Mouse (Mus musculus) liver, embryonic 16.5 days (tissue): ENCODE data around the gene Ercc6. TPM values are rescaled to one million over a fixed set of nuclear protein-coding genes. Genes with fewer than 3 reads are reported as not detected.
A peak's percentile ranks its signal among the peaks of the same experiment; 100 is the strongest.

Experiments
- ATAC-seq: fragments of 200-750 bp; cut with Nextera tagmentation; 2 replicates; pipeline ENCODE4 v1.8.0; 2017; ENCODE audit warnings: low read depth, mild to moderate bottlenecking, moderate number of reproducible peaks, moderate library complexity
- H3K27ac ChIP-seq: fragments of 300-500 bp; sonication (generic); 2 replicates; pipeline ENCODE4 v1.5.1; 2014; ENCODE audit warnings: mild to moderate bottlenecking, low read length
- H3K27me3 ChIP-seq: fragments of 300-500 bp; sonication (generic); 2 replicates; pipeline ENCODE4 v1.6.1; 2014; ENCODE audit warnings: low read depth, low read length, mixed read lengths; ENCODE audit not compliant: control insufficient read depth, insufficient read depth
- H3K36me3 ChIP-seq: fragments of 300-500 bp; sonication (generic); 2 replicates; pipeline ENCODE4 v1.6.1; 2014; ENCODE audit warnings: mild to moderate bottlenecking; ENCODE audit not compliant: control insufficient read depth, insufficient read depth
- H3K4me1 ChIP-seq: fragments of 300-500 bp; sonication (generic); 2 replicates; pipeline ENCODE4 v1.6.1; 2014; ENCODE audit warnings: low read depth, low read length, mixed read lengths; ENCODE audit not compliant: control insufficient read depth
- H3K4me2 ChIP-seq: fragments of 300-500 bp; sonication (generic); 2 replicates; pipeline ENCODE4 v1.6.1; 2014; ENCODE audit warnings: low read depth, low read length, mixed read lengths
- H3K4me3 ChIP-seq: fragments of 300-500 bp; sonication (generic); 2 replicates; pipeline ENCODE4 v1.5.1; 2014; ENCODE audit warnings: low read depth, mild to moderate bottlenecking, low read length
- H3K9ac ChIP-seq: fragments of 300-500 bp; sonication (generic); 2 replicates; pipeline ENCODE4 v1.6.1; 2014; ENCODE audit warnings: low read depth, low read length
- H3K9me3 ChIP-seq: fragments of 300-500 bp; sonication (generic); replicated peaks from 2 replicates; pipeline ENCODE4 v1.6.1; 2016; ENCODE audit warnings: low read length; ENCODE audit not compliant: control insufficient read depth
- WGBS: fragments of 180-500 bp; shearing (Covaris S2); extraction: QIAGEN DNeasy Blood & Tissue Kit; methylation state at CpG from one replicate; pipeline ENCODE4 v1.1.7; 2014; ENCODE audit not compliant: insufficient replicate concordance; 5-methylcytosine and 5-hydroxymethylcytosine counted together
- polyA plus RNA-seq: library from polyadenylated mRNA; unstranded; fragments of >200 nt; fragmentation: Nextera tagmentation; extraction: Ambion mirVana; gene quantifications from 2 replicates; pipeline ENCODE4 v1.2.1, GENCODE M21; 2015

Ercc6 gene
- polyA plus RNA-seq, 1 experiment from 2014 or later = 5.3 TPM

- Histone ChIP-seq H3K4me2 (no peak overlapping the region), H3K27me3 (no peaks in the 10 kb centered on the region), H3K9me3 (no peaks in the 10 kb centered on the region), H3K4me3 (no peak overlapping the region), H3K36me3 (peaks cover 6% of the 10 kb centered on the region), H3K4me1 (no peaks in the 10 kb centered on the region), H3K9ac (no peak overlapping the region), H3K27ac (no peak overlapping the region)
- ATAC-seq = no peak
- WGBS = 58% methylated on average over 1 of the region's 1 CpGs
Observed at GRCm38 (mm10) chr14:32538115-32538514, 24.8 kb downstream of the Ercc6 start.

GRCm38 (mm10) chr14:32543075-32543474, 29.8 kb downstream of the Ercc6 start:
- ATAC-seq = no peak

GRCm38 (mm10) chr14:32546676-32547075, 33.4 kb downstream of the Ercc6 start:
- no peak for ATAC-seq

More at GRCm38 (mm10) chr14:32543075-32543474, 29.8 kb downstream of the Ercc6 start:
- Histone ChIP-seq H3K4me2 (no peak overlapping the region), H3K27ac (no peak overlapping the region), H3K36me3 (peaks cover 7% of the 10 kb centered on the region), H3K4me3 (no peak overlapping the region), H3K27me3 (no peaks in the 10 kb centered on the region), H3K4me1 (no peaks in the 10 kb centered on the region), H3K9ac (no peak overlapping the region), H3K9me3 (no peaks in the 10 kb centered on the region)

GRCm38 (mm10) chr14:32551854-32552253, 38.5 kb downstream of the Ercc6 start:
- Histone ChIP-seq H3K9me3 (no peaks in the 10 kb centered on the region), H3K27ac (no peak overlapping the region), H3K36me3 (no peaks in the 10 kb centered on the region), H3K4me3 (no peak overlapping the region), H3K9ac (no peak overlapping the region), H3K27me3 (no peaks in the 10 kb centered on the region), H3K4me1 (peaks cover 12% of the 10 kb centered on the region), H3K4me2 (no peak overlapping the region)
- ATAC-seq = no peak
- WGBS = 82% methylated on average over 5 of the region's 5 CpGs

More at GRCm38 (mm10) chr14:32546676-32547075, 33.4 kb downstream of the Ercc6 start:
- no peaks in the 10 kb centered on the region for H3K9me3 ChIP-seq
- H3K27ac ChIP-seq = no peak overlapping the region
- H3K4me2 ChIP-seq = no peak overlapping the region
- H3K4me1 ChIP-seq = no peaks in the 10 kb centered on the region
- no peak overlapping the region for H3K4me3 ChIP-seq
- peaks cover 7% of the 10 kb centered on the region for H3K36me3 ChIP-seq
- no peak overlapping the region for H3K9ac ChIP-seq
- 82% methylated on average over 5 of the region's 5 CpGs for WGBS
- H3K27me3 ChIP-seq = no peaks in the 10 kb centered on the region

- ATAC-seq = peak; percentile 65
- 35% methylated on average over 10 of the region's 10 CpGs for WGBS
- H3K4me2 ChIP-seq = no peak overlapping the region
- no peaks in the 10 kb centered on the region for H3K27me3 ChIP-seq
- H3K36me3 ChIP-seq = no peaks in the 10 kb centered on the region
- H3K9me3 ChIP-seq = no peaks in the 10 kb centered on the region
- no peak overlapping the region for H3K9ac ChIP-seq
- no peak overlapping the region for H3K4me3 ChIP-seq
- H3K27ac ChIP-seq = no peak overlapping the region
- H3K4me1 ChIP-seq = peaks cover 12% of the 10 kb centered on the region
Observed at GRCm38 (mm10) chr14:32553198-32553903, 40.0 kb downstream of the Ercc6 start.

- Histone ChIP-seq H3K4me1 (peaks cover 12% of the 10 kb centered on the region), H3K27ac (no peak overlapping the region), H3K9ac (no peak overlapping the region), H3K4me2 (no peak overlapping the region), H3K27me3 (no peaks in the 10 kb centered on the region), H3K9me3 (no peaks in the 10 kb centered on the region), H3K36me3 (no peaks in the 10 kb centered on the region), H3K4me3 (no peak overlapping the region)
- no peak for ATAC-seq
- WGBS = 74% methylated on average over 8 of the region's 8 CpGs
Observed at GRCm38 (mm10) chr14:32554860-32555526, 41.7 kb downstream of the Ercc6 start.

- H3K4me3 ChIP-seq = no peak overlapping the region
- H3K4me2 ChIP-seq = no peak overlapping the region
- no peaks in the 10 kb centered on the region for H3K27me3 ChIP-seq
- no peak for ATAC-seq
- H3K27ac ChIP-seq = no peak overlapping the region
- WGBS = 71% methylated on average over 3 of the region's 3 CpGs
- no peaks in the 10 kb centered on the region for H3K9me3 ChIP-seq
- no peaks in the 10 kb centered on the region; the same call in 1 of the 2 replicates for H3K36me3 ChIP-seq
- no peak overlapping the region for H3K9ac ChIP-seq
- no peaks in the 10 kb centered on the region for H3K4me1 ChIP-seq
Observed at GRCm38 (mm10) chr14:32561428-32561827, 48.1 kb downstream of the Ercc6 start.

- no peak for ATAC-seq
- H3K9ac ChIP-seq = no peak overlapping the region
- no peaks in the 10 kb centered on the region for H3K27me3 ChIP-seq
- H3K4me1 ChIP-seq = no peaks in the 10 kb centered on the region
- H3K27ac ChIP-seq = no peak overlapping the region
- H3K9me3 ChIP-seq = no peaks in the 10 kb centered on the region
- H3K4me2 ChIP-seq = no peak overlapping the region
- peaks cover 4% of the 10 kb centered on the region; the same call in 1 of the 2 replicates for H3K36me3 ChIP-seq
- H3K4me3 ChIP-seq = no peak overlapping the region
- 79% methylated on average over 6 of the region's 6 CpGs for WGBS
Observed at GRCm38 (mm10) chr14:32563661-32564060, 50.3 kb downstream of the Ercc6 start.

- Histone ChIP-seq H3K27me3 (no peaks in the 10 kb centered on the region), H3K9me3 (no peaks in the 10 kb centered on the region), H3K4me3 (no peak overlapping the region), H3K27ac (no peak overlapping the region), H3K4me1 (no peaks in the 10 kb centered on the region), H3K36me3 (peaks cover 22% of the 10 kb centered on the region; the same call in 1 of the 2 replicates), H3K4me2 (no peak overlapping the region), H3K9ac (no peak overlapping the region)
- no peak for ATAC-seq
- WGBS = 65% methylated on average over 8 of the region's 8 CpGs
Observed at GRCm38 (mm10) chr14:32572519-32572918, 59.2 kb downstream of the Ercc6 start.
